In genomic region chr5:144082006-144082405, GRCm38 (mm10) we compare ENCODE assay signal across 13 mouse cellular contexts. TPM values are rescaled to one million over a fixed set of nuclear protein-coding genes. Genes with fewer than 3 reads are reported as not detected.
"Had no signal": no experiment of that assay in that cellular context is flagged by ENCODE, and none has a peak within 500 bp of the region (broad histone marks: within the 10 kb centered on the region; RNA-seq: fewer than 3 reads in every experiment).

No protein-coding gene starts in this region.

- H3K9me3 ChIP-seq: limb, embryonic 13.5 days; midbrain, embryonic 12.5 days had no signal

- H3K4me1 ChIP-seq: limb, embryonic 13.5 days; midbrain, embryonic 12.5 days; neural tube, embryonic 13.5 days had no signal

- H3K4me3 ChIP-seq: limb, embryonic 13.5 days; midbrain, embryonic 12.5 days; neural tube, embryonic 13.5 days had no signal

- H3K36me3 ChIP-seq: limb, embryonic 13.5 days; midbrain, embryonic 12.5 days; neural tube, embryonic 13.5 days had no signal

- DNase-seq: kidney, adult 18-20 months; kidney, postnatal 10 days; kidney, postnatal 4 days; layer of hippocampus, adult 9-11 months; lung, adult 18-20 months; thymus, postnatal 36 days had no signal

- H3K27ac ChIP-seq: limb, embryonic 13.5 days; liver, embryonic 14.5 days; midbrain, embryonic 12.5 days; neural tube, embryonic 13.5 days had no signal

- ATAC-seq: midbrain, embryonic 16.5 days had no signal

- H3K9ac ChIP-seq: limb, embryonic 13.5 days; liver, embryonic 14.5 days; midbrain, embryonic 12.5 days; neural tube, embryonic 13.5 days had no signal

- H3K4me2 ChIP-seq: limb, embryonic 13.5 days; midbrain, embryonic 12.5 days; neural tube, embryonic 13.5 days had no signal

- H3K27me3 ChIP-seq: midbrain, embryonic 12.5 days; neural tube, embryonic 13.5 days had no signal

RNA-seq across cellular contexts. Expression of gene Ocm, which starts 55.5 kb away (rescaled TPM):
- total RNA-seq: liver, adult 2 months; megakaryocyte-erythroid progenitor cell, adult 5-6 weeks had no signal
- polyA plus RNA-seq: limb, embryonic 13.5 days; liver, adult 2 months; liver, embryonic 14.5 days; midbrain, embryonic 12.5 days; midbrain, embryonic 16.5 days; neural tube, embryonic 13.5 days had no signal
